Mouse (Mus musculus) liver, postnatal 0 days (tissue): ENCODE measurements around the gene Nhlrc3.

Experiments used
- CTCF ChIP-seq: sonication (generic); IDR thresholded peaks from 2 replicates; pipeline ENCODE4 v1.5.1; 2016; ENCODE audit warnings: antibody characterized with exemption, low read depth
- EP300 ChIP-seq: IDR thresholded peaks from 2 replicates; pipeline ENCODE4 v1.6.1; 2016; ENCODE audit warnings: antibody characterized with exemption, low read depth, mild to moderate bottlenecking

DNA sequence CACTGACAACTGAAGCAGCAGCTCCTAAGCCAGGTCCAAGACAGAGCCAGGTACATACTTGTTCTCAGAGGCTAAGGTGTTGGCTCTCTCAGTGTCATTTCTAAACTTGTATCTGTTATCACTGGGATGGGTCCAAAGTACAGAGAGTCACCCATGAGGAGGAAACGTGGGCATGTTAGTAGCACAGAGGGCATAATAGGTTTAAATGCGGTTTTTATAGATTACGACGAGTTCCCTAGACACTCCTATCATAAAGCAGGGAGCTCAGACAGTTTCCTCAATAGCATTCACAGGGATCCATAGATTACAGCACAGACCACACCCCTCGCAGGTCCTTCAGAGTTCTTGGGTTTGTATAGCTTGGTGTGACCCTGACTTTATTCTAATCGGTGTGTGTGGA is 9.1 kb downstream of the Nhlrc3 start:
- no peak for TF ChIP-seq CTCF
- no peak for TF ChIP-seq EP300
